Mouse (Mus musculus) ES-Bruce4 (cell line): Measurements from ENCODE around the gene Tspan4.

Experiments
- CTCF ChIP-seq: IDR thresholded peaks from one replicate; pipeline ENCODE4 v1.8.1; 2011; ENCODE audit warnings: low read depth, low read length
- EP300 ChIP-seq: IDR thresholded peaks from 2 replicates; pipeline ENCODE4 v1.6.1; 2011; ENCODE audit warnings: low read depth, low read length; ENCODE audit not compliant: insufficient read depth
- POLR2A ChIP-seq: IDR thresholded peaks from one replicate; pipeline ENCODE4 v1.8.1; 2011; ENCODE audit warnings: low read length; ENCODE audit not compliant: insufficient read depth

DNA sequence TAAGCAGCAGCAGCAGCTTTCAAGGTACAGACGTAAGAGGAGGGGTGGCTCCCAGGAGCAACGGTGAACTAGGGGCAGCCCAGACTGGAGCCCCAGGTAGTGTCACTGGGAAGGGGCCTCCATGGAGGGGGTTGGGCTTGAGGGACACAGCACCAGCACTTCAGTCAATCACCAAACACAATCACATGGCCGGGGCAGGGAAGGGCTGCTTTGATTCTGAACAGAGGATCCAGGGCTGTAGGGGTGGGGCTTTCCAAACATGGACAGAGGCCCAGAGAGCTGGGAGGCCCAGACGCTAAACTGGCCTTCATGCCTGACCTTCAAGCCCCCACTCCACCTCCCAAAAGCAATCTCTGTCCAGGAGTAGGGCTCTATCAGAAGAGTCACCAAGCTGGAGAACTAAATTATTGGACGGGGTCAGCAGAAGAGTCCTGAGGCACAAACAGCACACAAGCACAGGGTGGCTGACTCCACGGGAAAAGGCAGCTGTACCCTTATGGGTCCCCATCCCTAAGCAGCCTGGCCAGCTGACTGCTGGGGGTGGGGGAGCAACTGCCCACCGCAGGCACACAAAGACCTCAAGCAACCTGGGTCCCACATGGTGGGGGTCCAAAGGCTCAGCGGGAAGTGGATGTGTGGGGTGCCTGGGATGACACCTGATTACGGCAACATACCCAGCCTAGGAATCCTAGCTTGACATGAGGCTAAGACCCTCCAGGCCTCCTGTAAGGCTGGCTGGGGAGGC lies 45.0 kb upstream of the Tspan4 start:
- TF ChIP-seq CTCF (no peak), POLR2A (no peak), EP300 (no peak)
